Mouse (Mus musculus) spleen, adult 12 weeks (tissue): ENCODE measurements at regions not wholly inside any gene's neighbourhood (a gene's known extent, or its start where the extent isn't known, plus 50 kb on each side); places are given as distances from the start of the nearest gene placed in this dataset.

Experiments
- DNase-seq: peaks from one replicate; pipeline ENCODE4 v3.0.0; 2022; ENCODE audit warnings: low spot score

- DNase-seq = no peak
Observed at GRCm38 (mm10) chr9:81312047-81312446, 321.6 kb downstream of the Htr1b start.

GRCm38 (mm10) chr9:81308532-81309191 lies 325.0 kb downstream of the Htr1b start:
- DNase-seq = peak; percentile 8

- no peak for DNase-seq
Observed at GRCm38 (mm10) chr9:81305437-81306046, 328.1 kb downstream of the Htr1b start.

GRCm38 (mm10) chr9:81275751-81276150 lies 357.9 kb downstream of the Htr1b start:
- no peak for DNase-seq

GRCm38 (mm10) chr9:81275336-81275735 lies 358.3 kb downstream of the Htr1b start:
- DNase-seq = no peak

- DNase-seq = peak; percentile 2
Observed at GRCm38 (mm10) chr9:81224957-81225356, 408.7 kb downstream of the Htr1b start.

- no peak for DNase-seq
Observed at GRCm38 (mm10) chr9:81217938-81218337, 415.7 kb downstream of the Htr1b start.

- DNase-seq = no peak
Observed at GRCm38 (mm10) chr9:81215601-81216141, 418.0 kb downstream of the Htr1b start.

GRCm38 (mm10) chr9:81214692-81215091 lies 418.9 kb downstream of the Htr1b start:
- DNase-seq = no peak

- no peak for DNase-seq
Observed at GRCm38 (mm10) chr9:81192643-81193042, 441.0 kb downstream of the Htr1b start.
